Comparison of ENCODE assay signal across 8 mouse cellular contexts in genomic region chr7:57591249-57591577, GRCm38 (mm10).
DNase-seq lines count a peak whose midpoint lies in the region; ATAC-seq and TF ChIP-seq lines count a peak whose summit lies in the region.

No protein-coding gene starts in this region.

- H3K36me3 ChIP-seq in megakaryocyte, embryonic 14.5 days (replicated peaks; ENCODE audit: low read length) = no peaks in the 10 kb centered on the region
- no peaks in the 10 kb centered on the region for H3K36me3 ChIP-seq in limb, embryonic 11.5 days (ENCODE audit: control insufficient read depth, insufficient read depth, low read length)
- H3K36me3 ChIP-seq in small intestine, adult 2 months (ENCODE audit: control insufficient read depth, insufficient read depth, low read length) = no peaks in the 10 kb centered on the region

- peaks cover 15% of the 10 kb centered on the region for H3K4me1 ChIP-seq in megakaryocyte, embryonic 14.5 days
- 0 out of 2 replicates have a peak, but pooled peaks cover 5% of the 10 kb centered on the region for H3K4me1 ChIP-seq in limb, embryonic 11.5 days (ENCODE audit: control insufficient read depth, insufficient read depth, low read length)
- peaks cover 5% of the 10 kb centered on the region; the same call in 1 of the 2 replicates for H3K4me1 ChIP-seq in small intestine, adult 2 months (ENCODE audit: control insufficient read depth, insufficient read depth, insufficient read length, low read length)

- peak; percentile 36 for ATAC-seq in cerebellum, adult (ENCODE audit: insufficient number of reproducible peaks, low FRiP score, low TSS enrichment)
- ATAC-seq in megakaryocyte, adult 5-6 weeks (ENCODE audit: poor library complexity, severe bottlenecking) = no peak
- peak; percentile 74 for ATAC-seq in limb, embryonic 11.5 days (ENCODE audit: insufficient number of reproducible peaks, low FRiP score, low TSS enrichment, low read depth)

- no peak for DNase-seq in cerebellum, postnatal 10 days
- DNase-seq in limb, embryonic 11.5 days (ENCODE audit: low spot score) = no peak
- DNase-seq in gastrocnemius, postnatal 4 days (ENCODE audit: low spot score in 2 of 2) = no peak
- no peak for DNase-seq in adrenal gland, postnatal 14 days

- H3K27ac ChIP-seq in limb, embryonic 11.5 days (replicated peaks; ENCODE audit: low read depth, low read length) = no peak overlapping the region
- no peak overlapping the region for H3K27ac ChIP-seq in small intestine, adult 2 months (ENCODE audit: insufficient read depth, low read depth, low read length)

- peak overlapping the region; percentile 94 for H3K4me2 ChIP-seq in limb, embryonic 11.5 days (ENCODE audit: low read depth, severe bottlenecking)

- TF ChIP-seq CTCF in small intestine, adult 2 months (IDR thresholded peaks at IDR 0.05; ENCODE audit: extremely low read depth, insufficient read length, insufficient replicate concordance, low read depth, low read length) = no peak

- TF ChIP-seq POLR2A in small intestine, adult 2 months (IDR thresholded peaks at IDR 0.05; ENCODE audit: low read depth, low read length) = no peak

- peak overlapping the region; percentile 85 for H3K4me3 ChIP-seq in megakaryocyte, embryonic 14.5 days (replicated peaks)
- H3K4me3 ChIP-seq in limb, embryonic 11.5 days (ENCODE audit: low read depth, low read length) = peak overlapping the region; percentile 56
- H3K4me3 ChIP-seq in small intestine, adult 2 months (ENCODE audit: low read depth, low read length) = peak overlapping the region; percentile 51

- WGBS in limb, embryonic 11.5 days = under 1% methylated on average over 25 of the region's 34 CpGs
- WGBS in small intestine, adult 2 months = 2% methylated on average over 31 of the region's 34 CpGs

- H3K27me3 ChIP-seq in megakaryocyte, embryonic 14.5 days (replicated peaks) = peaks cover 29% of the 10 kb centered on the region
- peaks cover 20% of the 10 kb centered on the region for H3K27me3 ChIP-seq in limb, embryonic 11.5 days (ENCODE audit: control insufficient read depth, insufficient read depth, low read length)
- H3K27me3 ChIP-seq in small intestine, adult 2 months (ENCODE audit: control insufficient read depth, insufficient read depth, low read length) = peaks cover 9% of the 10 kb centered on the region

- peaks cover 12% of the 10 kb centered on the region for H3K9me3 ChIP-seq in megakaryocyte, embryonic 14.5 days
- H3K9me3 ChIP-seq in limb, embryonic 11.5 days (ENCODE audit: control insufficient read depth, low read length) = no peaks in the 10 kb centered on the region

- H3K9ac ChIP-seq in limb, embryonic 11.5 days (ENCODE audit: low read length) = no peak overlapping the region
